Mouse (Mus musculus) heart, adult 2 months (tissue): ENCODE measurements around the gene Olfr247.
"Not testable (repeated sequence)": the region's sequence is repeated elsewhere in the genome, so short reads cannot be mapped to it uniquely, and the experiment has no call there.

Experiments used
- CTCF ChIP-seq: fragments of 200-600 bp; IDR thresholded peaks from 2 replicates; pipeline ENCODE4 v1.8.1; 2022; ENCODE audit warnings: antibody characterized with exemption, mild to moderate bottlenecking, moderate library complexity
- EP300 ChIP-seq: fragments of 200-500 bp; IDR thresholded peaks from 2 replicates; pipeline ENCODE4 v1.6.1; 2011; ENCODE audit warnings: low read depth, low read length, control low read depth; ENCODE audit not compliant: insufficient read depth
- POLR2A ChIP-seq: fragments of 200-500 bp; IDR thresholded peaks from 2 replicates; pipeline ENCODE4 v1.6.1; 2011; ENCODE audit warnings: mild to moderate bottlenecking, low read depth, low read length, control low read depth; ENCODE audit not compliant: insufficient read depth

- not testable (repeated sequence) for TF ChIP-seq EP300, CTCF, POLR2A
These were observed at the start of gene Olfr247 for GRCm38 (mm10) chr10:129976040-129976439.
